Mouse (Mus musculus) frontal cortex, adult (tissue): ENCODE data around the gene Runx1.

Experiments used
- ATAC-seq: cut with Nextera tagmentation; 2 replicates; pipeline ENCODE4 v1.9.2; 2017; ENCODE audit warnings: mild to moderate bottlenecking, moderate library complexity, mixed read lengths; ENCODE audit not compliant: low TSS enrichment

Runx1 gene

GRCm38 (mm10) chr16:92748272-92748671 lies 77.7 kb downstream of the Runx1 start:
- ATAC-seq: no peak

DNA sequence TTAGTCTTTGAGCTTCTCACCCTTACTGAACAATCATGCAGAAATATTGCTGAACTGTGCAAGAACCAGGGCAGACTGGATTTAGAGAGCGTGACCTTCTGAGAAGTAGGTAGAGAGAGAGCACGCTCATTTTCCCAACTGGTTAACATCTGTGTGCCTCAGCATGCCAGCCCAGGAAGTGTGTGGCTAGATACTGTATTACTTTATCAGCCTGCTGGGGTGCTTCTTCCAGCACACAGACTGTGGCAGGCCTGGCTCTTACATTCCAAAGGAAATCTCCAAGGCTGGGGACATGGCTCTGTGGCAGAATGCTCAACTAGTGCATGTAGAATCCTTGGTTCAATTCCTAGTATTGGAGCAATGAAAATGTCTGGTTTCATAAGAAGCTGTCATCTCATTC lies 78.9 kb downstream of the Runx1 start:
- ATAC-seq: no peak

- no peak for ATAC-seq
Observed at GRCm38 (mm10) chr16:92745239-92745638, 80.7 kb downstream of the Runx1 start.

DNA sequence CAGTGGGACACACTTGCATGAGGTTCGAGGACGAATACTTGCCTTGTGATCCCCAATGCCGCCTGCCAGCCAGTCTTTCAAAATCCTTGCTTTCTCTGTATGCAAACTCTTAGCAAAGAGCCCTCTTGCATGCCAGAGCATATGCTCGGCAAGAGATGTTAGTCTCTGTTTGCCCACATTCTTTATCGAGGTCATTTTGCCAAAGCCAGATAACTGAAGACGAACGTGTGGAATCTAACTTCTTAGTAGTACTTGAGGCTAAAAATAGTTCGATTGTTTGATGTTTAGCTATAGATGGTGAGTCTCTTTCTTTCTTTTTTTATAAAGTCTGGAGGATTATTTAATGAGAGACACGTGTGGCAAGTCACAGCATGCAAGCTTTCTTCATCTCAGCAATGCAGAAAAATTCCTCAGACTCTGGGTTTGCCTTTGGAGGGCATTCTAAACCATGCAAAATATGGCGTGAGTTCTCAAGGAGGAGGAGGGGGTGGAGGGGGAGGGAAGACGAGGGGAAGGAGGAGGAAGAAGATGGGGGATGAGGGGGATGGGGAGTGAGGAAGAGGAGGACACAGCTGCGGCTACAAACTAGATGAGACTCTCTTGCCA lies 81.7 kb downstream of the Runx1 start:
- ATAC-seq: no peak

- no peak for ATAC-seq
Observed at GRCm38 (mm10) chr16:92743755-92744154, 82.2 kb downstream of the Runx1 start.

DNA sequence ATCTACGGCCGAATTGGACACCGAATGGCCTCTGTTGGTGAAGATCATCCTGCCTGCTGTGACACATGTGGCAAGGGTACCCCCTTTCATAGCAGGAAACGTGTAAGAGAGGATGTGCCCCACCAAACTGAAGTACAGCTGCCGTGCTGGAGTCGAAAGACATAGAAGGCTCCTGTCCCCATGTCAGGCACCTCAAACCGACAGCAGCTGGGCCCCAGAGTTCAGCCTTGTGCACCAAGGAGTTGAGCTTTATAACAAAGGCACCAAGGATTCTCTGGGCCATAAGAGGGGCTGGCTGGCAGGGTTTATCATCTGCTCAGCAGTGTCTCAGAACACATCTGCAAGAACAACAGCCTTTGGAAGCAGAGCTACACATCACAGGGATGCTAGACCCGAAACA lies 84.6 kb downstream of the Runx1 start:
- ATAC-seq: no peak

DNA sequence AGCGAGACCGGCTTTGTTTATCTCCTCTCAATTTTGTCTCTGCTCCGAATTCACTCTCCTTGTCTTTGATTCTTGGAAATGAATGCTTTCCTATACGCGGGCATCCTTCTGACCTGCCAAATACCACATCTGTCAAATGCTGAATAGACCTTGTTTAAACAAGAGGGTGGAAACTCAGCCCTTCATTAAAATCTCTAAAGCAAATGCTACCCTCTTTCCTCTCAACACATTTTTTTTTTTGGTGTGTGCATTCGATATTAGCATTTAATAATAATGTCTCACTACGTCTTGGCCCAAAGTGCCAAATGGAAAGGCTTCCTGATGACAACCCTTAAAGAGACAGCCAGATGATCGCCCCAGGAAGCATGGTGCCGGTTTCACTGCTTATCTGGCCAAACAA lies 85.4 kb downstream of the Runx1 start:
- ATAC-seq: no peak

GRCm38 (mm10) chr16:92739997-92740396 lies 86.0 kb downstream of the Runx1 start:
- no peak for ATAC-seq

- no peak for ATAC-seq
Observed at GRCm38 (mm10) chr16:92739071-92739793, 86.7 kb downstream of the Runx1 start.

- ATAC-seq: no peak
Observed at GRCm38 (mm10) chr16:92738476-92739010, 87.4 kb downstream of the Runx1 start.

DNA sequence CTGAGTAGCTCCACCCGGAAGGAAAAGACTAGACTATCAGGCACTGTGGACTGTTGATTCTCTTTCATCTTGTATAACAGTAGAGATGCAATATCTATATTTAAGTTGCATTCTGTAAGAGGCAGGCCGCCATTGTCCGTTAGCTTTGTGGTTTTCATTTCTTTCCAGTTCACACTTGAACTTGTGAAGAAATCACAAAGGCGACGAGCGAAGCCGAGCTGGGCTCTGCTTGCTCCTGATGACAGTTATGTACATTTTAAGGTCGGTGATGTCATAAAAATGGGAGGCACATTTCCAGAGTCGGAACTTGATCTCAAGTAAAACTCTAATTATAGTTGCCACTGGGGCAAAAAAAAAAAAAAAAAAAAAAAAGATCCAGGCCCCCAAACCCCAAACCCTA lies 99.1 kb downstream of the Runx1 start:
- no peak for ATAC-seq

- no peak for ATAC-seq
Observed at GRCm38 (mm10) chr16:92724526-92724925, 101.4 kb downstream of the Runx1 start.

DNA sequence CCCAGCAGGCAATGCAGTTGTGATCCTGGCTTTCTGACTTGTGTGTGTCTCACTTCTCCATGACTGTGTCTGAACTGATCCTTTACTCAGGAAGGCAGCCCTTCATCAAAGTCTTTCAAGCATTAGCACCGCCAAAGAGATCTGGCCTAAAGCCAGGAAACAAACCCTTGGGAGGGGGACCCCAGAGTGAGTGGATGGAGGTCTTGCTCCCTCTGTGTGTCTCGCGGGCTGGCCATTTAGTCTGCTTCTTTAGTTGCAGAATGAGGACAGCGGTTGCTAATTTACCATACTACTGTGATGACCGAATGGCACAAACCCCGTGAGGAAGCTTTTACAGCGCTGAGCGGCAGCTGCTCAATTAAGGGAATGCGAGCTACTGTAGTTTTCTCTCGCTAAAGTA lies 105.3 kb downstream of the Runx1 start:
- ATAC-seq: no peak

GRCm38 (mm10) chr16:92719725-92720124 lies 106.2 kb downstream of the Runx1 start:
- ATAC-seq: peak; percentile 69

- ATAC-seq: no peak
Observed at GRCm38 (mm10) chr16:92715599-92716483, 110.1 kb downstream of the Runx1 start.

- no peak for ATAC-seq
Observed at GRCm38 (mm10) chr16:92710161-92710560, 115.8 kb downstream of the Runx1 start.

DNA sequence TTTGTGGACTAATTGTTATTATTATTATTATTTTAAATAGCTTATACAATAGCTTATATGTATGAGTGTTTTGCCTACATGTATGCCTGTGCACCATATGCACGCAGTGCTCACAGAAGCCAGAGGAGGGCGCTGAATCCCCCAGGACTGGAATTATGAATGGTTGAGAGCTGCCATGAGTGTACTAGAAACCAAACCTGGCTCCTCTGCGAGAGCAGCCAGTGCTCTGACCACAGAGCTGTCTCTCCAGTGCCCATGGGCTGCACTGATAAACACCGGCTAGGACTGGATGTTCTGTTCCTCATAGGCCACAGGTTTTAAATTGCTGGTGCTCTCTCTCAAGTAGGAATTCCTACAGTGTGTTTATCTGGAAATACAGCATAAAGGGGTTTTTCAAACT lies 117.2 kb downstream of the Runx1 start:
- ATAC-seq: no peak

GRCm38 (mm10) chr16:92707712-92708111 lies 118.2 kb downstream of the Runx1 start:
- ATAC-seq: no peak

DNA sequence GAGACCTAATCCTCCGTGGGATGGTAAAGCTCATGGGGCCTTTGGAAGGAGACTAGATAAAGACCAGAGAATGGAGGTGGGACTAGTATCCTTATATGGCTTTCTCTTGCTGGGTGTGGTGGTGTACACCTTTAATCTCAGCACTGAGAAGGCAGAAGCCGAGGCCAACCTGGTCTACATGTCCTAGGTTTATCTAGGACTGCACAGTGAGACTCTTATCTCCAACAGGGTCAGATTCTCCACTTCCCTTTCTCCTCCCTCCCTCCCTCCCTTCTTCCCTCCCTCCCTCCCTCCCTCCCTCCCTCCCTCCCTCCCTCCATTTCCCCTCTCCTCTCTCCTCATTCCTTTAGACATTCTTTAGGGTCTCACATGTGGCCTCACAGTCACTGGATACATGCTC lies 118.8 kb downstream of the Runx1 start:
- ATAC-seq: no peak

GRCm38 (mm10) chr16:92705564-92706458 lies 120.1 kb downstream of the Runx1 start:
- ATAC-seq: peak; percentile 57; the same call in 1 of the 2 replicates

GRCm38 (mm10) chr16:92703850-92704249 lies 122.1 kb downstream of the Runx1 start:
- no peak for ATAC-seq
